Mouse (Mus musculus) forelimb bud, embryonic 11.5 days (tissue): Measurements from ENCODE around the gene Setd6.
A peak's percentile ranks its signal among the peaks of the same experiment; 100 is the strongest.

ENCODE experiments used
- DNase-seq: peaks from one replicate; pipeline ENCODE4 v3.0.0-alpha.2; 2012; ENCODE audit warnings: low read depth, low spot score

Gene Setd6

GRCm38 (mm10) chr8:95711029-95711428, 4.7 kb upstream of the Setd6 start:
- no peak for DNase-seq

- no peak for DNase-seq
Observed at GRCm38 (mm10) chr8:95712395-95712794, 3.3 kb upstream of the Setd6 start.

GRCm38 (mm10) chr8:95713100-95714010, 2.3 kb upstream of the Setd6 start:
- peak; percentile 68 for DNase-seq

- no peak for DNase-seq
Observed at GRCm38 (mm10) chr8:95714367-95714766, 1.3 kb upstream of the Setd6 start.

GRCm38 (mm10) chr8:95714837-95715413, 756 bp upstream of the Setd6 start:
- no peak for DNase-seq

GRCm38 (mm10) chr8:95716546-95717335, 1.1 kb downstream of the Setd6 start:
- no peak for DNase-seq

GRCm38 (mm10) chr8:95727625-95728024, 11.9 kb downstream of the Setd6 start:
- DNase-seq, result no peak

GRCm38 (mm10) chr8:95738596-95738995, 22.9 kb downstream of the Setd6 start:
- no peak for DNase-seq

GRCm38 (mm10) chr8:95741732-95742131, 26.1 kb downstream of the Setd6 start:
- no peak for DNase-seq

GRCm38 (mm10) chr8:95748028-95748427, 32.3 kb downstream of the Setd6 start:
- no peak for DNase-seq

GRCm38 (mm10) chr8:95751924-95752323, 36.2 kb downstream of the Setd6 start:
- no peak for DNase-seq

- DNase-seq, result no peak
Observed at GRCm38 (mm10) chr8:95760323-95760722, 44.6 kb downstream of the Setd6 start.

GRCm38 (mm10) chr8:95764133-95764532, 48.5 kb downstream of the Setd6 start:
- no peak for DNase-seq
